Mouse (Mus musculus) limb, embryonic 11.5 days (tissue): ENCODE data around the gene Fcamr. TPM values are rescaled to one million over a fixed set of nuclear protein-coding genes. Genes with fewer than 3 reads are reported as not detected.

Experiments used
- ATAC-seq: fragments of 200-750 bp; cut with Nextera tagmentation; 2 replicates; pipeline ENCODE4 v1.8.0; 2017; ENCODE audit warnings: low read depth; ENCODE audit not compliant: insufficient number of reproducible peaks, low FRiP score, low TSS enrichment
- DNase-seq: peaks from one replicate; pipeline ENCODE4 v3.0.0-alpha.2; 2015; ENCODE audit warnings: low spot score
- H3K27ac ChIP-seq: fragments of 300-500 bp; sonication (generic); replicated peaks from 2 replicates; pipeline ENCODE4 v1.5.1; 2014; ENCODE audit warnings: low read depth, mild to moderate bottlenecking, low read length
- H3K27me3 ChIP-seq: fragments of 300-500 bp; sonication (generic); 2 replicates; pipeline ENCODE4 v1.6.1; 2014; ENCODE audit warnings: mild to moderate bottlenecking, low read length, mixed read lengths; ENCODE audit not compliant: control insufficient read depth, insufficient read depth
- H3K36me3 ChIP-seq: fragments of 300-500 bp; sonication (generic); 2 replicates; pipeline ENCODE4 v1.6.1; 2014; ENCODE audit warnings: mild to moderate bottlenecking, low read length, moderate library complexity, mixed read lengths; ENCODE audit not compliant: control insufficient read depth, insufficient read depth
- H3K4me1 ChIP-seq: fragments of 300-500 bp; sonication (generic); 2 replicates; pipeline ENCODE4 v1.6.1; 2014; ENCODE audit warnings: low read length, mixed read lengths; ENCODE audit not compliant: control insufficient read depth, insufficient read depth
- H3K4me2 ChIP-seq: fragments of 300-500 bp; sonication (generic); 2 replicates; pipeline ENCODE4 v1.6.1; 2014; ENCODE audit warnings: low read depth, mild to moderate bottlenecking, moderate library complexity; ENCODE audit not compliant: severe bottlenecking
- H3K4me3 ChIP-seq: fragments of 300-500 bp; sonication (generic); 2 replicates; pipeline ENCODE4 v1.5.1; 2014; ENCODE audit warnings: low read depth, low read length
- H3K9ac ChIP-seq: fragments of 300-500 bp; sonication (generic); 2 replicates; pipeline ENCODE4 v1.6.1; 2014; ENCODE audit warnings: mild to moderate bottlenecking, low read length
- H3K9me3 ChIP-seq: fragments of 300-500 bp; sonication (generic); 2 replicates; pipeline ENCODE4 v1.6.1; 2016; ENCODE audit warnings: low read length; ENCODE audit not compliant: control insufficient read depth
- WGBS: fragments of 180-500 bp; shearing (Covaris S2); extraction: QIAGEN DNeasy Blood & Tissue Kit; methylation state at CpG from one replicate; pipeline ENCODE4 v1.1.7; 2014; 5-methylcytosine and 5-hydroxymethylcytosine counted together
- polyA plus RNA-seq: library from polyadenylated mRNA; unstranded; fragments of >200 nt; fragmentation: Nextera tagmentation; extraction: Ambion mirVana; gene quantifications from 2 replicates; pipeline ENCODE4 v1.2.1, GENCODE M21; 2014

The Fcamr gene
- polyA plus RNA-seq, 1 experiment from 2014 or later = not detected

DNA sequence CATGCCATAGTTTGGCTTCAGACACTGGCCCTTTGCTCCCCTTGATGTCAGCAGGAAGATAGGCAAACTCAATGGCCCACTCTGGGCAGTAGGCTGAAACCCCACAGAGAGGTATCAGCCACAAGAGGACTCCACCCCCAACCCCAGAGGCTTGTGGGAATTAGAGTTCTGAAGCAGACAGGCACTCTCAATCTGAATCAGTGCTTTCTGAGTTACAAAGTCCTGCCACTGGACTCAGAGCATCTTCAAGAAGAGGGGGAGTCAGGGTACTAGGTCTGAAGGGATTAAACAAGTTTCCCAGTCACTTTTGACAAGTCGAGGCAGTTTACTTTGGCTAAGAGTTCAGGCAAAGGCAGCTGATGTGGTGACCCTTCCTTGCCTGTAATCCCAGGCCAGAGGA is 19.0 kb downstream of the Fcamr start:
- H3K9ac ChIP-seq = no peak overlapping the region
- no peak overlapping the region for H3K27ac ChIP-seq
- 68% methylated on average over 1 of the region's 1 CpGs for WGBS
- H3K9me3 ChIP-seq = no peaks in the 10 kb centered on the region
- H3K4me3 ChIP-seq = no peak overlapping the region
- H3K27me3 ChIP-seq = no peaks in the 10 kb centered on the region
- DNase-seq = no peak
- no peaks in the 10 kb centered on the region for H3K36me3 ChIP-seq
- ATAC-seq = no peak
- H3K4me2 ChIP-seq = no peak overlapping the region
- H3K4me1 ChIP-seq = no peaks in the 10 kb centered on the region

DNA sequence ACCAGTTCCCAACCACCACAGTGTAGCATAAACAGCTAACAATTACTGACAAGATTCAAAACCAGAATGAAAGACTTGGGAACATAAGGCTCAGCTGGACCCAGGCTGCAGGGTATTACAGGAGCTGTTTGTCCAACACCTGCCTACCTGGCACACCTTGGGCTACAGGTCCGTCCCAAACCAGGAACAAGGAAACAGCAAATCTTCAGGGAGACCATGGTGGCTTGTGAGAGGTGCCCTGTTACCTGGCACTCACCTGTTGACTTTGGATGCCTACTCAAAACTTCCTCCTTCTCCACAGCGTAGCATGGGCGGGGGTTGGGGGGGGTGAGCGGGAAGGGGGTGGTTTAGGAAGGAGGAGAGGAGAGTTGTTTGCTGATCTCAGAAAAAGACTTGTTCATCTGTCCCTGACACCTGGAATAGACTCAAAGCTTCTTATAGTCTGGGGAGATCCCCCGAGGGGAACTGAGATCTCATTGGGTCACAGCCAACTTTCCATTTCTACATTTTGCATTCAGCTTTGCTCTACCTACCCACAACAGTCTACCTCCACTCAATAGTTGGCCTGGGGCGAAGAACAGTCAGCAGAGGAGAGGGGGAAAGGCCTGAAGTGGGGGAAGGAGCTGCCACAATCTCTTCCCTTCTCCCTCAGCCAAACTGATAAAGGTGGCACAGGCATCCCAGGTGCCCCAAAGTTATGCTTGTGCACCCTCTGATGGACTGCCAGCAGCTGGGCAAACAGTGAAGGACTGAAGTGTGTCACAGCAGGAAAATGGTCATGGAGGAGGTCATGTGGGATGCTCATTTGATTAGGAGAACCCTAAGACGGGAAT is 19.8 kb downstream of the Fcamr start:
- H3K36me3 ChIP-seq = no peaks in the 10 kb centered on the region
- DNase-seq (no peak), ATAC-seq (no peak)
- H3K4me2 ChIP-seq = no peak overlapping the region
- no peak overlapping the region for H3K27ac ChIP-seq
- H3K4me3 ChIP-seq = no peak overlapping the region
- H3K9me3 ChIP-seq = no peaks in the 10 kb centered on the region
- no peaks in the 10 kb centered on the region for H3K4me1 ChIP-seq
- H3K9ac ChIP-seq = no peak overlapping the region
- WGBS = 82% methylated on average over 7 of the region's 7 CpGs
- no peaks in the 10 kb centered on the region for H3K27me3 ChIP-seq

DNA sequence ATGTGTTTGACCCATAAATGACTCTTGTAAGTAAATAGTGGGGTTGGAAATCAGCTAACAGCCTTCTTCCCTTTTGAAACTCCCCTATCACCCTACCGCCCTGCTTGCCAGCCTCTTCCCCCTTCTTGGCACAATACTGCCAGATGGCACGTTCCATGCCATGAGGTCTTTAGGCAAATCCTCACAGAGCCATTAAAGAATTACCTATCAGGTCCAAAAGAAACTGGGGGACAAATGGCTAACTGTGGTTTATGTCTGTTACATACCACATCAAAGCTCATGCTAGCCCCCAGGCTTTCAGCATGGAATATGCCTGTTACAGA is 20.4 kb downstream of the Fcamr start:
- no peak overlapping the region for H3K4me2 ChIP-seq
- ATAC-seq (no peak), DNase-seq (no peak)
- H3K27me3 ChIP-seq = no peaks in the 10 kb centered on the region
- H3K36me3 ChIP-seq = no peaks in the 10 kb centered on the region
- no peaks in the 10 kb centered on the region for H3K4me1 ChIP-seq
- 75% methylated on average over 2 of the region's 2 CpGs for WGBS
- H3K9ac ChIP-seq = no peak overlapping the region
- no peak overlapping the region for H3K4me3 ChIP-seq
- H3K9me3 ChIP-seq = no peaks in the 10 kb centered on the region
- no peak overlapping the region for H3K27ac ChIP-seq

DNA sequence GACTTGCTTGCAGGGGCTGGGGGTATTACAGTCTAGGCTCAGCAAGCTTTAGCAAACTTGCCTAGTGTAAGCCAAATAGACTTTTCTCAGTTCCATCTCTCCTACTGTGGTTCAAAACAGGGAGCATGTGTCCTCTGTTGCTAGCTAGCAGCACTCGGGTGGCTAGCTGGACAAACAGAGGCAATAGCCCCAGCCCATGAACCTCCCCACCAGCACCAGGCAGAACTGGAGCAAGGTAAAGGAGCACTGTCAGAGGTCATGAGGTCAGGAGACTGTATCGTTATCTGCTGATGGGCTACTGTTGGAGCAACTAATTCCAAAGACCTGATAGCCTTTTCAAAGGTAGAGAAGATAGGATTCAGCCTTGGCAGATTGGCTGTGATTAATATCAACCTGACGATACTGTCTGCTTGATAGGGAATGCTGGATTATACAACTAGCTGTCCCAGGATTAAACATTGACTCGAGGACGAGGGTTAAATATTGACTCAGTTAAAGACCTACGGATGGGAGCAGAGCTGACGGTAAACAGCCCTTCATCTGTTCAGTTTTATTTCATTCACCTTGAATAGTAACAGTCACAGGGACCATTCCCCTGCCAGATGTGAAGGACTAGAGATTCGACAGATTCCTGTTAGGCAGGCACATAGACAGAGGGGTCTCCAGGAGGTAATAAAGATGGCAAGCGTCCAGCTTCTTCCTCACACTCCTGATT is 21.4 kb downstream of the Fcamr start:
- no peaks in the 10 kb centered on the region for H3K27me3 ChIP-seq
- no peak overlapping the region for H3K4me3 ChIP-seq
- no peaks in the 10 kb centered on the region for H3K9me3 ChIP-seq
- 78% methylated on average over 9 of the region's 9 CpGs for WGBS
- no peak overlapping the region for H3K4me2 ChIP-seq
- DNase-seq = no peak
- no peak overlapping the region for H3K9ac ChIP-seq
- ATAC-seq = no peak
- H3K27ac ChIP-seq = no peak overlapping the region
- no peaks in the 10 kb centered on the region for H3K36me3 ChIP-seq
- H3K4me1 ChIP-seq = no peaks in the 10 kb centered on the region

DNA sequence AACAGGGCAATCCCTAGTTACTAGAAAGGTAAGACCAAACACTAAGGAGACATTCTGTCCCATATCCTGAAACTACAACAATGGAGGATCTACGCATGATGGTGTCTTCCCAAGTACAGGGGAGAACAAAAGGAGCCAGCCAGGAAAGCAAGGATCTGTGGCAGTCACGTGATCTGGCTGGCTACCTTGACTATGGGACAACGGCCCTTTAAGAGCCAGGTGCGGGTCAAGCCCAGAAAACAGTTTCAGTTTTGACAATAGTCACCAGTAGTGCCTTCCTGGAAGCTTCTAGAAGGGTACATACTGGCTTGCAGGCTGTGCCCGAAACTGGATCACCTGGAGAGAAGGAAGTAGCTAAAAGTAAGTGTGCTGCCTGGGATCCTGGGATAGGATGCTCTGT is 25.7 kb downstream of the Fcamr start, which contains the start of gene Pigr:
Pigr (plus strand) TSS at position 237 of the 400 bp plus-strand sequence.
- Histone ChIP-seq H3K9me3 (no peaks in the 10 kb centered on the region), H3K4me3 (no peak within 1 kb of the TSS), H3K27me3 (no peaks in the 10 kb centered on the region), H3K9ac (no peak within 1 kb of the TSS), H3K4me1 (no peaks in the 10 kb centered on the region), H3K36me3 (no peaks in the 10 kb centered on the region), H3K4me2 (no peak within 1 kb of the TSS), H3K27ac (no peak within 1 kb of the TSS)
- DNase-seq (no peak), ATAC-seq (no peak)
- 90% methylated on average over 5 of the region's 5 CpGs for WGBS

DNA sequence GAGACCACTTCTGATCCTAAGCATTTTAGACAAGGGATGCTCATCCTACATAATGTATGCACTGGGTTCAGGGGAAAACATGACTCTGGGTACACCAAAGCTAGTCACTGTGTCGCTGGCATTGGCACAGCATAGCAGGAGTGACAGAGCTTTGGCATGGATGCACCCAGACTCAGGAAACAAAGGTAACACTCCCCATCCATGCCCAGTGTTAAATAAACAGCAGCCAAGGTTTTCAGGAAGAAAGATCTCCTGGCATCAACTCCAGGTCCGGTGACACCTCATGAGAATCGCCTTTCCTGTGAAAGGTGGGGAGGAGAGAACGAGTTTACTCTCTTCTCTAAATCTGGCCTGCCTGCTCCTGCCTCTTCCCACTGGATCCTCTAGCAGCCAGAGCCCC is 28.0 kb downstream of the Fcamr start:
- no peaks in the 10 kb centered on the region for H3K4me1 ChIP-seq
- no peak overlapping the region for H3K27ac ChIP-seq
- no peak overlapping the region for H3K4me3 ChIP-seq
- ATAC-seq (no peak), DNase-seq (no peak)
- no peaks in the 10 kb centered on the region for H3K27me3 ChIP-seq
- WGBS = 80% methylated on average over 4 of the region's 4 CpGs
- H3K36me3 ChIP-seq = no peaks in the 10 kb centered on the region
- no peaks in the 10 kb centered on the region for H3K9me3 ChIP-seq
- H3K4me2 ChIP-seq = no peak overlapping the region
- H3K9ac ChIP-seq = no peak overlapping the region

DNA sequence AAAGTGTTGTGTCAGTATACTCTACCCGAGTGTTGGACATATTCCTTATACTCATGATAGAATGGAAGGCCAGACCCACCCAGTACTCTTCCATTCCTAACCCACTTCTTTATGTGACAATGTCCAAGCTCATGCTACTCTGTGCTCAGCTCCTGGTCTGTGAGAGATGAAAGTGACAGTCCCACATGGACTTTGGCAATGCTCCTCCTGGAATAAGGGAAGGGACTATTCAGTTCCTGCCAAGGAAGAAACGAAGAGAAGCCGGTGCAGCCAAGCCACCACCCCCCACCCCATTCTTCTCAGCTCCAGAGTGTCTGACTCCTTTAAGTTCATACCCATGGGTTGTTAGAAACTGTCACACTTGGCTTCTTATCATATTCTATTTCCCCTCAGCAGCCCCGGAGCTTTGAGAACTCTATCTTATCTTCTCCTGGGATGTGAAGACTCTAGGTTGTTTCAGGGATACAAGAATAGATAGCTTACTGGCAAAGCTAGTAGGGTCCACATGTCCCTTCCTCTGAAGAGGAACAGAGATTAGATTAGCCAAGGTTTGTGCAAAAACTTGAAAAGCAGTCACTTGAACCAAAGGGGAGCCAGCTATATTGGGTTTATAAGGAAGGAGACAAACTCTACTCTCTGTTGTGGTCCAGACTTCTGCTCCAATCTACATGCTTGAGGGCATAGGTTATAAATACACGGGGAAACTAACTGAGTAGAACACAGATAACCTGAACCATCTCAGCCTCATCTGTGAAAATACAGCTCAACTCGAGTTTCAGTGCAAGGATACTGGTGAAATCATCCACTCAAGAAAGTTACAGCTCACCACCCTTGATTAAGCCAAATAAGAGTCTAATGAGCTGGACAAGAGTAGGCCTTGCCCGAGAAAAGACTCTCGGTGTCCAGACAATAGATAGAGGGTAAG is 29.5 kb downstream of the Fcamr start:
- 84% methylated on average over 8 of the region's 8 CpGs for WGBS
- ATAC-seq = no peak

More for the DNA sequence above, 29.5 kb downstream of the Fcamr start:
- Histone ChIP-seq H3K4me3 (no peak overlapping the region), H3K9ac (no peak overlapping the region), H3K27ac (no peak overlapping the region), H3K4me2 (no peak overlapping the region), H3K9me3 (no peaks in the 10 kb centered on the region), H3K36me3 (no peaks in the 10 kb centered on the region), H3K27me3 (no peaks in the 10 kb centered on the region), H3K4me1 (no peaks in the 10 kb centered on the region)
- DNase-seq = no peak
